Mouse (Mus musculus) limb, embryonic 13.5 days (tissue): ENCODE measurements at regions not wholly inside any gene's neighbourhood (a gene's known extent, or its start where the extent isn't known, plus 50 kb on each side); places are given as distances from the start of the nearest gene placed in this dataset.

Experiments
- ATAC-seq: fragments of 200-750 bp; cut with Nextera tagmentation; 2 replicates; pipeline ENCODE4 v1.8.0; 2017; ENCODE audit warnings: low read depth, moderate number of reproducible peaks, moderate TSS enrichment; ENCODE audit not compliant: low FRiP score
- H3K27ac ChIP-seq: fragments of 300-500 bp; sonication (generic); 2 replicates; pipeline ENCODE4 v1.5.1; 2015; ENCODE audit warnings: inconsistent platforms, mild to moderate bottlenecking, moderate library complexity
- H3K27me3 ChIP-seq: fragments of 300-500 bp; sonication (generic); 2 replicates; pipeline ENCODE4 v1.6.1; 2015; ENCODE audit warnings: mild to moderate bottlenecking, inconsistent platforms
- H3K36me3 ChIP-seq: fragments of 300-500 bp; sonication (generic); 2 replicates; pipeline ENCODE4 v1.6.1; 2015; ENCODE audit warnings: inconsistent platforms, mild to moderate bottlenecking, moderate library complexity
- H3K4me1 ChIP-seq: fragments of 300-500 bp; sonication (generic); 2 replicates; pipeline ENCODE4 v1.6.1; 2015; ENCODE audit warnings: inconsistent platforms
- H3K4me2 ChIP-seq: fragments of 300-500 bp; sonication (generic); replicated peaks from 2 replicates; pipeline ENCODE4 v1.6.1; 2015; ENCODE audit warnings: inconsistent platforms, mild to moderate bottlenecking, moderate library complexity
- H3K4me3 ChIP-seq: fragments of 300-500 bp; sonication (generic); 2 replicates; pipeline ENCODE4 v1.5.1; 2015; ENCODE audit warnings: moderate library complexity, mild to moderate bottlenecking, inconsistent platforms
- H3K9ac ChIP-seq: fragments of 300-500 bp; sonication (generic); 2 replicates; pipeline ENCODE4 v1.6.1; 2015; ENCODE audit warnings: mild to moderate bottlenecking, inconsistent platforms
- H3K9me3 ChIP-seq: fragments of 300-500 bp; sonication (generic); 2 replicates; pipeline ENCODE4 v1.6.1; 2016; ENCODE audit warnings: inconsistent platforms
- WGBS: fragments of 180-500 bp; shearing (Covaris S2); methylation state at CpG from one replicate; pipeline ENCODE4 v1.1.7; 2015; 5-methylcytosine and 5-hydroxymethylcytosine counted together

DNA sequence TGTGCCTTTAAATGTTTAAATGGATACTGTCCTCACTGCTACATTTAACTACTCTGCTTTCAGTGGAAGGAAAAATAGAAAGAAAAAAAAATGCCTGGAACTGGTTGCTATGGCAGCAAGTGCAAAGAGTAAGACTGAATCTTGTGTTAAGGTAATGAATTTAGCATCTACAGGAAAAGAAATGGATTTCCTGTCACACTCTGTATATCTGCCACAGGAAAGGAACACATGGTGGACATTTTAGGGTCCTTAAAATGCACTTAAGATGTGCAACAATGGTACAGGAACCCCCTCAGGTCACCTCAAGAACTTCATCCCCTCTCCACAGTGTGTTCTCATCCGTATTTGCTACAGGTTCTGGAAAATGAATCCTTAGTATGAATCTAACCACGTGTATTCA lies 248.4 kb downstream of the Rfpl4b start:
- no peak for ATAC-seq
- Histone ChIP-seq H3K9ac (no peak overlapping the region), H3K36me3 (no peaks in the 10 kb centered on the region), H3K4me2 (no peak overlapping the region), H3K27me3 (no peaks in the 10 kb centered on the region), H3K4me1 (peaks cover 3% of the 10 kb centered on the region; the same call in 1 of the 2 replicates), H3K9me3 (no peaks in the 10 kb centered on the region), H3K4me3 (no peak overlapping the region), H3K27ac (no peak overlapping the region)
- WGBS, result 59% methylated on average over 2 of the region's 2 CpGs

DNA sequence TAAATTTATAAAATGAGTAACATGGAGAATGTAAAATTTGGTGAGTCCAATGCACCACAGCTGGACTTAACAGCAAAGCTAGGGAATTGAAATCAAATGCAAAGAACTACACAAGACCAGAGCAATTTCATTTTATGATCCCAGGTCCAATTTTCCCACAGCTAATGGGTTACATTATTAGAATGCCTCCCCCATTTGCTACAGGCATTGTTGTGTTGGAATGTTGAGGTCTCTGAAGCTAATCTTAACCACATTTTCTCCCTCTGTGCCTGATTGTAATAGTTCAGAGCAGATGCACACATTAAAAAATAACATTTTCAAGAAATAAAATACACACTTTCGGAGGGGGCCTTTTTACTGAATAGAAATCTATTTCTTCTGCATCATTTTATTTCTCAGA lies 254.3 kb downstream of the Rfpl4b start:
- WGBS, result 33% methylated on average over 1 of the region's 1 CpGs
- no peaks in the 10 kb centered on the region for H3K9me3 ChIP-seq
- peak; percentile 76 for ATAC-seq
- H3K9ac ChIP-seq, result no peak overlapping the region
- no peak overlapping the region for H3K4me3 ChIP-seq
- H3K27me3 ChIP-seq, result no peaks in the 10 kb centered on the region
- peaks cover 5% of the 10 kb centered on the region for H3K4me1 ChIP-seq
- no peak overlapping the region for H3K27ac ChIP-seq
- no peaks in the 10 kb centered on the region for H3K36me3 ChIP-seq
- no peak overlapping the region for H3K4me2 ChIP-seq

DNA sequence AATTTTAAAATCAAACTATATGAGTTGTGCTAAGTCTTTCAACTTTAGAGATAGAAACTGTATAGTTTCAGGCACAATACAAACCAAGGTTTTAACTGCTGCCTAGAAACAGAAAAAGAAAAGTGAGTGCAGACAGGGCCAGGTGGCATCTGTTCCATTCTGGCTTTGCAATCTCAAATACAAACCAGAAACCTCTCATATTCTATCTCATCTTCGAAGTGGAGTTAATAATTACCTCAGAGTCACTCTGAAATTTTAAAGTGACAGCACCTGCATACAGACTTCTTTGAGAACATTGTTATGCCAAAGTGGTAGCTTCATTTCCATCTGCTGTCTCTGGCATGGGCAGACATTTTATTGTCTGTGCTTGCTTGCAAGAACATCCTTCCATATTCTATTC lies 255.2 kb downstream of the Rfpl4b start:
- Histone ChIP-seq H3K27ac (peak overlapping the region; percentile 75), H3K36me3 (no peaks in the 10 kb centered on the region), H3K4me2 (no peak overlapping the region), H3K4me3 (no peak overlapping the region), H3K27me3 (no peaks in the 10 kb centered on the region), H3K9ac (no peak overlapping the region), H3K9me3 (no peaks in the 10 kb centered on the region), H3K4me1 (peaks cover 5% of the 10 kb centered on the region)
- 21% methylated on average over 1 of the region's 1 CpGs for WGBS
- no peak for ATAC-seq

DNA sequence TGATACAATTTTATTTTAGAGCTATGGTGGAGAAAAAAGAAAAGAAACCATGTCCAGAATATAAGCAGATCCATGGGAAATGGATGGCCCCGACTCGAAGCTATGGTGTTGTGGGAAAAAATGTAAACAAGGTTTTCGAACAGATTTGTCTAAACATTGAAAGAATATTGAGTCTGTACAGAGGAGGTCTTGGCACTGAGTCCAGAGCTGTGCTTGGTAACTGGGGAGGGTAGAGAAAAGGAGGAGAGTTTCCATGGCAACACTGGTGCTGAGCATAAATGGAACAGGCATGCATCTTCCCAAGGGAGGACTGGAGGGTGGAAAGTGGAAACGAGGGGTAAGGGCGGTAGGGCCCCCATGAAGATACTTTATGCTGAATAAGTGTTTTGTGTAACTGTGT lies 266.5 kb downstream of the Rfpl4b start:
- no peak overlapping the region for H3K4me3 ChIP-seq
- no peak overlapping the region for H3K4me2 ChIP-seq
- H3K27me3 ChIP-seq, result no peaks in the 10 kb centered on the region
- H3K27ac ChIP-seq, result no peak overlapping the region
- peaks cover 9% of the 10 kb centered on the region for H3K4me1 ChIP-seq
- H3K36me3 ChIP-seq, result no peaks in the 10 kb centered on the region
- no peak overlapping the region for H3K9ac ChIP-seq
- H3K9me3 ChIP-seq, result no peaks in the 10 kb centered on the region
- 55% methylated on average over 5 of the region's 5 CpGs for WGBS
- ATAC-seq, result 0 out of 2 replicates have a peak, but pooled peaks have one; percentile 38

DNA sequence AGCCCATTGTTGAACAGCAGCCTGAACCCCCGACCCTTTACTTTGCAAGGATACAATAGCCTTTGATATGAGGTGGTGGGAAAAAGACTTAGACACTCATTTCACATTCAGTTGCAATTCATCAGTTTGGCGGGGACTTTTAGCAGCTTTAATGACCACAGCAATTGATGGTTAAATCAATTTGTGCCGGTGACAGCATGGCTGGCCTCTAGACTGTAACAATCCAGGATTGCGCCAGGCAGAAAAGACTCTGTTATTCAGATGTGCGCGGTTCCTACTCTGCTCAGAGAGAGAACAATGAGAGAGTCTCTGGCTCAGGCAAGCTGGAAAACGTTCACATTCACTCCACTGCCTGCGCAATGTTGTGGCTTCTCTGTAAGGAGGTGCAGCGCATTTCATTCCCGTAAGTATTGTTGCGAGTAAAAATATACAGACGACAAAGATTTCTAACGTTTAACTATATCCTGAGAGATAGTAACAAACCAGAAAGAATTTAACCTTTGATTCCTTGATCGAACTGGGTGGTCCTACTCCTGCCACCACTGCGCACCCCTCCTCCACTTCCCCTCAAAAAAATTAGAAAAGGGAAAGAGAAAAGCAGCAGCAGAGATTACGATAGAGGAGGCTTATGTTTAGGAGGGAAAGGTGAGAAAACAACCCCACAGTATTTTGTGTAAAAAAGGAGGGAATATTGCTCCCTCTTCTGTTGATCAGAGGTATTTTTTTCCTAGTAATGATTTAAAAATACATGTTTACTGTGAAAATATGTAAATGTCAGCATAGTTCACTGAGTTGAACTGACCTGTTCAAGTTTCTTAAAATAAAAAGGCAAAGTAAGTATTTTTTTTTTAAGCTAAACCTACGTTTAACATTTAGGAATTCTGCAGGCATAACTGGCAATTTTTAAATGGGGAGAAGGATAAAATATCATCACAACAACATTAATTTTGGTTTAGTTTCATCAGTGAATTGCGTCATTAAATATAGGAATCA lies 267.6 kb downstream of the Rfpl4b start:
- H3K27me3 ChIP-seq, result no peaks in the 10 kb centered on the region
- peak overlapping the region; percentile 80 for H3K27ac ChIP-seq
- peak; percentile 88 for ATAC-seq
- H3K9ac ChIP-seq, result peak overlapping the region; percentile 56; the same call in 1 of the 2 replicates
- H3K36me3 ChIP-seq, result no peaks in the 10 kb centered on the region; the same call in 1 of the 2 replicates
- 12% methylated on average over 18 of the region's 18 CpGs for WGBS
- H3K4me1 ChIP-seq, result peaks cover 9% of the 10 kb centered on the region
- no peaks in the 10 kb centered on the region for H3K9me3 ChIP-seq
- peak overlapping the region; percentile 58 for H3K4me2 ChIP-seq
- peak overlapping the region; percentile 30 for H3K4me3 ChIP-seq

DNA sequence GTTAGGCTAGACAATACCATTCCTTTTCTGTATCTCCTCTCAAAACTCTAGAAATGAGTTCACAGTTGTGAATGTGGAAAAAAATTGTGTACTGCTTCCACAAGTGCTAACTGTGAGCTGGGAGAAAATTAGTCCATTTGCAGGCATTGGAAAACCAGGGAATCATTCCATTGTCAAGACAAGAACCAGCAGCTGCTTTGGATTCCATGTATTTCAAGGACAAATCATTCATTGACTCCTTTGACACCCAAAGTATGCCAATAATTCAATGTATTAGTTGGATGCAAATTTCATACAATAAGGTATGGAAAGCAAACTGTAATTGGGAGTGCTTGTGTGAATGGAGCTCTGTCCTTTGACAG lies 268.3 kb downstream of the Rfpl4b start:
- Histone ChIP-seq H3K27ac (peak overlapping the region; percentile 80), H3K36me3 (no peaks in the 10 kb centered on the region; the same call in 1 of the 2 replicates), H3K4me1 (peaks cover 9% of the 10 kb centered on the region), H3K4me3 (no peak overlapping the region), H3K4me2 (peak overlapping the region; percentile 58), H3K9ac (no peak overlapping the region), H3K27me3 (no peaks in the 10 kb centered on the region), H3K9me3 (no peaks in the 10 kb centered on the region)
- ATAC-seq, result no peak

DNA sequence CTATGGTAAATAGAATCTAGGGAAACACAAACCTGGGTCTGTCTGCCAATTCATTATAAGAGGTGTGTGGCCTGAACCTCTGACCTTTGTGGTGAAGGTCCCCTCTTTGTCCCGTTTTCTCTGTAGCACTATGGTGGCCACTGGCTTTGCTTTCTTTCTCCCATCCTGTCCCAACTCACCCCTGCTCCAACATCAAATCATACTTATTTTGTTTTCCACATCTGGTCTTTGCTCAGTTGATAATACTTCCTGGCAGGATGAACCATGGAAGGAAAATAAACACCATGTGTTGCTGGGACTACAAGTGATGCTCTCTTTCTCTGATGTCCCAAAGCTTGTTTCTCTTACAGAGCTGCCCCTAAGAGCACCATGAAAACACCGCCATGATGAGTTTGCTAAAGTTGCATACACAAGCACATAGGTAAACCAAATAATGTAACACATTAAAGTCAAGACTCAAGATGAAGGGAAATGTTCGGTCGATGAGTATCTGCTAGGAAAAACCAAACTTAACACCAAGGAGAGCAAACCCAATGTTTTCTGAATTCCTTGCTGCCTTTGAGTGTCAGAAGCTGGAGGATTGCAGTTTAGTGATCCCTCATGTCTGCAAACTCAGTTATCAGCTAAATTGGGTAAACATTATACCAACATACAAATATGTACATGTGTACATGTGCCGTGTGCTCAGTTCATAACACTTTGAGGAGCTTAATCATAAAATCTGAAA lies 269.1 kb downstream of the Rfpl4b start:
- 82% methylated on average over 5 of the region's 5 CpGs for WGBS
- Histone ChIP-seq H3K27ac (no peak overlapping the region), H3K4me3 (no peak overlapping the region), H3K4me2 (no peak overlapping the region), H3K36me3 (no peaks in the 10 kb centered on the region; the same call in 1 of the 2 replicates), H3K27me3 (no peaks in the 10 kb centered on the region), H3K4me1 (peaks cover 9% of the 10 kb centered on the region), H3K9me3 (no peaks in the 10 kb centered on the region), H3K9ac (no peak overlapping the region)
- no peak for ATAC-seq

DNA sequence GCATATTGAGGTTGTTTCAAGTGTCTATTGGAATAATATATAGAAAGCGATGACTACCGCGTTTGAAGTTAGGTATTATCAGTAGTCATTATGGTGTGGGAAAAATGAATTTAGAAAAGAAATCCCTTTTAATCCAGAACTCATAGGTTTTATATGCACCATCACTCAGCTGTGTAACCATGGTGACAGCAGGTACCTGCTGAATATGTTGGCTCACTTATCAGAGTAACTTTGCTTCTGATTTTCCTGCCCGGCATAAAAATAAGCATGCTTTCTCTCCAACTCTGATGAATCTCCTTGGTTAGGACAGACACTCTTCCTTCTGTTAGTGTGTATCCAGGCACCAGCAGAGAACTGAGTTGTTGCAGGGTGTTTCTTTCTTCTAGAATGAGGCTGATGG lies 281.5 kb downstream of the Rfpl4b start:
- Histone ChIP-seq H3K27me3 (no peaks in the 10 kb centered on the region), H3K9ac (no peak overlapping the region), H3K4me2 (no peak overlapping the region), H3K27ac (no peak overlapping the region), H3K9me3 (no peaks in the 10 kb centered on the region), H3K4me1 (no peaks in the 10 kb centered on the region), H3K36me3 (no peaks in the 10 kb centered on the region), H3K4me3 (no peak overlapping the region)
- 94% methylated on average over 4 of the region's 4 CpGs for WGBS
- ATAC-seq, result no peak

DNA sequence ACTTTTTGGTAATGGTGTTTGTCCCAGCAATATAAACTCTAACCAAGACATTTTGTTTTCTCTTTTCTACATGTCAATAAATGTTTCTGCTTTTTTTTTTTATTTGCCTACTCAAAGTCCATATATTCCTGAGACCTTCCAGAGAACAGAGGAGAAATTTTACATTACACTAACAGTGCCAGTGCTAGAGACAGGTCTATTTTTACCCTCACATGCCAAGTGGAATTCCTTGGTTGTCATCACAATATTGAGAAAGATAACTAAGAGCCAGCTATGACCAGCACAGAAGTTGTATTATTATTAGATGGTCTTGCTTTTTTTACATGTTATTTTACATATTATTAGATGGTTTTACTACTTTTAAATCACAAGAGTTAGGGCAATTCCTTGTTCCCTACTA lies 282.8 kb downstream of the Rfpl4b start:
- Histone ChIP-seq H3K27me3 (no peaks in the 10 kb centered on the region), H3K4me2 (no peak overlapping the region), H3K27ac (no peak overlapping the region)

DNA sequence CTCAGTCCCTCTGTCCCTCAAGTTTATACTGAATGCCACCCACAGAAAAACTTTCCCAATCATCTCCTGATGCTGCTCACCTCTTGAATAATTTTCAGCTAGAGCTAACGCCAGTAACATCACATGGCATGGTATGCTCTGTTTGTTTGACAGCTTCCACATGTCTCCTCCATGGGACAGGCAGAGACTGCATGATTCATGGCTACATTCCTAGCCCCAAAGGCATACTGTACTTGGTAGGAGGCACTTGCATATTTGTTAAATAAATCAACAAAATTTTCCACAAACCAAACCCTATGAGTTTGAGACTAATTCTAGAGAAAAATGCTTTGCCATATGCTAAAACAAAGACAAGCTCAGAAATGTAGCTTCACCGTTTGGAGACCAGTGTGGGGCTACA lies 304.9 kb downstream of the Rfpl4b start:
- Histone ChIP-seq H3K27ac (no peak overlapping the region), H3K9ac (no peak overlapping the region), H3K4me3 (no peak overlapping the region), H3K36me3 (no peaks in the 10 kb centered on the region), H3K27me3 (no peaks in the 10 kb centered on the region), H3K4me2 (no peak overlapping the region), H3K4me1 (no peaks in the 10 kb centered on the region), H3K9me3 (no peaks in the 10 kb centered on the region)
- 67% methylated on average over 2 of the region's 2 CpGs for WGBS
- ATAC-seq, result no peak

More for the DNA sequence above, 282.8 kb downstream of the Rfpl4b start:
- Histone ChIP-seq H3K9ac (no peak overlapping the region), H3K4me3 (no peak overlapping the region), H3K36me3 (no peaks in the 10 kb centered on the region), H3K9me3 (no peaks in the 10 kb centered on the region), H3K4me1 (no peaks in the 10 kb centered on the region)
- no peak for ATAC-seq
